Mouse (Mus musculus): Measurements from ENCODE around the gene Eya4. TPM values are rescaled to one million over a fixed set of nuclear protein-coding genes. Genes with fewer than 3 reads are reported as not detected.

Gene Eya4
- polyA plus RNA-seq (2017; shearing (Covaris generic)) = not detected

DNA sequence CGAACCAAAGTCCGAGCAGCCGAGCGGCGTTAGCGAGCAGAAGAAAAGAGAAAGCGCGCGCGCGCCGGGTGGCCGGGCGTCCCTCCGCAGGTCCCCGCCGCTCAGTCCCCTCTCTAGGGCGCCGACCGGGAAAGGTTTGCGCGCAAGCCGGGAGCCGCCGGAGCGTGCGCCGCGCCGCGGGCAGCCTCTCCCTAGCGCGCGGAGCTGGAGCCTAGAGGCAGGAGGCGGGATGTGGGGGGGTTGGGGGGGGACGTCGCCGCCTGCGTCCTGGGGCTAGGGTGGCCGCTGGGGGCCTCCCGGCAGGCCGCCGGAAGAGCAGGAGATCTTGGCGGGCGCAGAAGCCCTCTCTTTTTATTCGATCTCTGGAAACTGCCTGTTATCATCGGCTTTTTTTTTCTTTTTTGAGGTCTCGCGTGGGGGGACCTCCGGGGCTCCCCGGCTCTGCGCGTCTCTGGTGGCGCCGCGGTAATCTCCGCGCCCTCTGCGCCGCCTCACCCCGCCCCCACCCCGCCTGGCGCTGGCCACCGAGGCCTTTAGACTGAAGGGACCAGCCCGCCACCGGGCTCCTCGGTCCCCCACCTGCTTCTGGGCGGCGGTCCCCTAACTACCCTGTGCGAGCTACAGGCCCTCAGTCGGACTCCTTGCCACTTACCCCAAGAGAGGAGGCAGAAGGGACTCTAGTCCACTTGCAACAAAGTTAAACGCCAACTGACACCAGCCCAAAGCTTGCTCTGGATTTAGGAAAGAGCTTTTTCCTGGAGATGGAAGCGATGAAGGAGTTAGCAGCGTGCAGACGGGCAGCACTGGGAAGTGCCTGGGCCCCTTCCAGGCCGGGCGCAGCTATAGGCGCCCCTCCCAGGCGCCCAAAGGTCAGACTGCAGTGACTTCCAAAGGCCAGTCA lies at the start of gene Eya4:
Gene Eya4 (minus strand): TSS at position 776 of the 901 bp plus-strand sequence.

Measured in activated CD4-positive, CD25-positive, alpha-beta regulatory T cell, adult 9 weeks (primary cell).